Mouse (Mus musculus): ENCODE measurements at regions not wholly inside any gene's neighbourhood (a gene's known extent, or its start where the extent isn't known, plus 50 kb on each side); places are given as distances from the start of the nearest gene placed in this dataset.

DNA sequence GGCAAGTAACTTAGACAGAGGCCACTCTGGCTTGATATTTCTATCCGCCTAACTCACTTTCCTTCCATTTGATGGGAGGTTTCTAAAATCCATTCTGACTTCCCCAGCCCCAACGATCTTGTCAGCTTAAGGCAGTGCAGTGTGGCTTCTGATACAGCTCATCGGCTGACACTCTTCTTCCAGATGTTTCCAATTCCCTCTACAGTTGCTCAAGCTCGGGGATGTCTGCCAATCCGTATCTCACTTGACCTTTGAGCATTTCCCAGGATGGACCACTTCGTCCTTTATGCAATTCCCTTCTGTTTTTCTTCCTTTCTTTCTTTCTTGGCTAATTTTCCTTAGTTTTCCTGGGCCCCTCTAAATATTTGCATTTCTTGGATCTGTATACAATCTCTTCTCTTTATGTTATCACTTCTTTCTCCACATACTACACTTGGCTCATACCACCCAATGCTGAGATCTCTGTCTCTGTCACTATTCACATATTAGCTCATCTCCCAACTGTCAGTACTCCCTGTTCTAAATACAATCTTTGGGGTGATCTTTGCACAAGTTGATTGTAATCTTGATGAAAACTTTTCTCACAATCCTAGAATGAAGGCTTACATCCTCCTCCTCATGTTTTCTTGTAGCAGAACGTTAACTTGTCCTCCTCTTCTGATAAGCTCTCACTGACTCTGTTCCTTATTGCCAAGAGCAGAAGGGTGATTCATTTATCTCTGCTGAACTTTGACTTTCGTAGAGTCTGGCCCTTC, 2636.5 kb upstream of the Gm7489 start:
- no peak for TF ChIP-seq CTCF (IDR thresholded peaks at IDR 0.05; ENCODE audit: control insufficient read depth, insufficient read depth, low read length)
- TF ChIP-seq POLR2A (IDR thresholded peaks at IDR 0.05; ENCODE audit: borderline replicate concordance, control insufficient read depth, low read depth, low read length): no peak

Measured in bone marrow, adult 2 months (tissue).